Mouse (Mus musculus) CH12F3 (cell line): ENCODE data around the gene Sla2.
"Not testable (repeated sequence)": the region's sequence is repeated elsewhere in the genome, so short reads cannot be mapped to it uniquely, and the experiment has no call there.

Source experiments
- in situ Hi-C: fragments of 300-500 bp; cut with MboI; formaldehyde crosslinking; loops from 2 replicates; pipeline ENCODE4 v1.14.3; 2020; ENCODE audit warnings: low sequenced_read_pairs

Gene Sla2

DNA sequence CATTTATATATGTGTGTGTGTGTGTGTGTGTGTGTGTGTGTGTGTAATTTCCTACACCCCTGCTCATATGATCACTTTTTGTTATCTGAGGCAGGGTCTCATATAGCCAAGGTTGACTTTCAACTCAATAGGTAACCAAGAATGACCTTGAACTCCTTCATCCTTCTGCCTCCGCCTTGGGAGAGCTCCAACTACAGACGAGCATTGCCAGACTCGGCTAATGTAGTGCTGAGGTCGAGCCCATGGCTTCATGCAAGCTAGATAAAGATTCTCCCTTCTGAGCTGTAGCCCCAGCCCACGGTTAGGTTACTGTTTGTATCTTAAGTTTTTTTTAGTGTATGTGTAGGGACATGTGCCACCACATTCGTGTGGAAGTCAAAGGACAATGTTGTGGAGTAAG, 14.9 kb upstream of the Sla2 start:
- in situ Hi-C loops: no loop called here

DNA sequence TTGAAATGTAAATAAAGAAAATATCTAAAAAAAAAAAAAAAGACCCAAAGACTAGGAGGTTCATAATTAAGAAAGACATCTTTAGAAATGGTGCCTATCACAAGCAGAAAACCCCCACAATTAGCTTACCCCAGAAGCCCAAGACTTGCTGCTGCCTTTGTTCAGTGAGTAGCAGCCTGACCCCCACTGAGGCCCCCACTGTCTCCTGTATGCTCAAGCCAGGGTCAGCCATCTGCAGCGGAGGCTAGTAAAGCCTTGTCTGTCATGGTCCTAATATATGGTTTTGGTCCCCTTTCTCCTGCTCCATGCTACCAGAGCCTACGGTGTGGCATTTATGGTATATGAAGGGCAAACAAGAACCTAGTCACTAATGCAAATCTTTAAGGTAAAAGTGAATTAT, 14.4 kb upstream of the Sla2 start:
- in situ Hi-C loops: no loop called here

DNA sequence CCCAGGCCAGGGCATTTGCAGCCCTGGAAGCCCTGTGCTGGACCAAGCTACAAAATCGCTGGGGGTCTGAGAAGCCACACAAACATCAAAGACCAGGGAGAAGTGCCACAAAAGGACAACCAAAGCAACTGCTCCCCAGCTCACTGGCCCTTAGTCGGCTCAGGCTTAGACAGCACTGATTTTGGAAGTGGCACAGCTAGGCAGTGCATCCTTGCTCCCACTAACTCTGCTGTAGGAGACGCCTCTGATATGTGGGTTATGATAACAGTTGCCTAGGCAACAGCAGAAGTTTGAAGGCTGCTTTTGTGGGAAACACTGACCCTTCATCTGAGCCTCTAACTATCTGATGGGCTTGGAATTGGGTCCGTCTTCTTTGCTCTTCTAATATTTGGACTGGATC, 12.2 kb upstream of the Sla2 start:
- in situ Hi-C loops: no loop called here

DNA sequence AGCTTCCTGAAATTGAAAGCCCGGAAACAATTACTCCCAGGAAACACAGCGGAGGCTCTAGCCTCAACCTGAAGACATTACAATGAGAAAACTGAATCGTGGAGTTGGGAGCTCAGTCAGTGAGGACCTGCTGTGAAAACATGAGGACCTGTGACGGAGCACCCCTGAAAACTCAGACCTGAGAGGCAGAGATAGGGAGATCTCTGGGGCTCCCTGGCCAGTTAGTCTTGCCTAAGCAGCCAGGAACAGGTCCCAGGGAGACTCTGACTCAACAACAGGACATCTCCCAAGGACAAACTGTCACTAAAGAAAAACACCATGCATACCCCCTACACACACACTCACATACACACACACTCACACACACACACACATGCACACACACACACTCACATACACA, 11.4 kb upstream of the Sla2 start:
- in situ Hi-C loops: no loop called here

DNA sequence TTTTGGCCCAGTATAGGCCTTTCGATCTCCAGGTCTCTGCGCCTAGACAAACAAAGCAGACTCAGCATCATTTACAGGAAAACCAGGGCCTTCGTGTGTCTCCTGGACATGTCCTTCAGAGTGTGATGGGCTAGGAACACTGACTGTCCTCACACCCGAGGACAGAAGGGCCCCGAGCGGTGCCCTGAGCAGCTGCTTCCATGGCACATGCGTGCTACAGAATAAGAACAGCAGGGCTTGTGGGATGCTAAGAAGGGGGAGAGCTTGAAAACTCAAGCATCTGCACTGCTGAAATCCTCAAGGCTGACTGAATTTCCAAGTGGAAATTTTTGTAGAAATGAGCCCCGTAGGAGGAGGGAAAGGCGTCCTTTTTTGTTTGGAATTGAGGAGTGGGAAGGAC, 10.0 kb upstream of the Sla2 start:
- in situ Hi-C loops: no loop called here

DNA sequence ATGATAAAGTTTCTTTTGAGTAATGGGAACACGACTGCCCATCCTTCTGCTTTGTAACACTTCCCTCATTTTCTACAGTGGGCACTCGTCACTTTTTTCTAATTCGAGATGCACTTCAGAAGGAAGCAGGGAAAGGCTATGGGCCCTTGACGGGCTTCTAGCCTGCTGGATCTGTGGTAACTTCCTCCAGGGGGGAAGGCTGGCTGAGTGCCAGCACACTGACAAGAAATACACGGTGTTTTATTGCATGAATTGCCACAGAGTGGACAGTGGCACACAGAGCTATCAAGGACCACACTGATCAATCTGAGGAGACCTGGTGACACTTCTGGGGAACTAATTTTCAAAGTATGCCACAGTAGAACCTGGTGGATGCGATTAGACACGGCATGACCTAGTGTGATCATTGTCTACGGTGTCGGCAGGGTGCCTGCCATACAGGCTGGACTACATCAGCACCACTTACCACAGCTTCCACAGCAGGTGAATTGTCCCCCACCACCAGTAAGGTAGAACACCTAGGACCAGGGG, 9.5 kb upstream of the Sla2 start:
- in situ Hi-C loops: no loop called here

DNA sequence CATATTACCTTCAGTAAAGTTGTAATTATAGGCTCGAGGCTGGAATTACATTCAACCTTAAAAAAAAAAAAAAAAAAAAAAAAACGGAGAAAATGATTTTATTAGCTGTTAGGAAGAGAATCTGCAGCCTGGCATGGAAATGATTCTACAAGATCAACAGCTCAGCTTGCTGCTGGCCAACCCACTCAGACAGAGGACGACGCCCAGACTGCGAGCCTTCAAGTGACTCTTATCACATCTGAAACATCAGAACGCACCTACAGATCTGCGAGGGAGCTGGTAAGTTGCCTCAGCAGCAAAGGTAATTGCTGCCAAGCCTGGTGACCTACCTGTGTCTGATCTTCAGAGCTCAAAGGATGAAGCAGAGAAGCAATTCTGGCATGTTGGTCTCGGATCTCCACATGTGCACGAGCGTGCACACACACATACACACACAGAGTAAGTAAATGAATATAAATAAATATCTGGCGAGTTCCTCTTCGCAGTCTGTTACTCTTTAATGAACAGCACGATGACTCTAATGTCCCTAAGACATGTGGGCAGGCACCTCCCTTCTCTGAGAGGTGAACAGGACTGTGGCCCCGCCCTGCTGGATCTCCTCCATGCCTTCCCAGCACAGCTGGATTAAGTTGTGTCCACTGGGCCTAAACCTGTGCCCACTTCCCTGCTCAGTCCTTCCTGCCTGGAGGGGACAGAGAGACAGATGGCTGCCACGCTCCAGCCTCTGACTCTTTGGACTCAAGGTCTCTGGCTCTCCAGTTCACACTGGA, 7.7 kb upstream of the Sla2 start:
- in situ Hi-C loops: no loop called here

DNA sequence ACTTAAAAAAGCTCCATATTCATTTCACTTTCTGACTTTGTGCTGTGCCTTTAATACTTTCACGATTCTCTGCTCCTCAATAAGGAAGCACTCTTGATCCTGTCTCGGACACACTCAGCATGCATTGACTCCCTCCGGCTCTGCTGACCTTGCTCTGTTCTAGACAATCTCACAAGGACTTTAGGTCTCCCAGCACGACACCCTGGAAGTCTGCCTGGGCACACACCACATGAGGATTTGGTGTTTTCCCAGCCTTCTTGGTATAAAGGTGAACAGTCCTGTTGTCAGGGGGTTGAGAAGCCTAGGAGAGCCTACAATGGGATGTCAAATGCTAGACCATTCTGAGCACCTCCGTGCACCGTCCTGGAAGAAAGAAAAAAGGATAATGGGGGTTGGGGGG, 5.8 kb upstream of the Sla2 start:
- in situ Hi-C loops: no loop called here

DNA sequence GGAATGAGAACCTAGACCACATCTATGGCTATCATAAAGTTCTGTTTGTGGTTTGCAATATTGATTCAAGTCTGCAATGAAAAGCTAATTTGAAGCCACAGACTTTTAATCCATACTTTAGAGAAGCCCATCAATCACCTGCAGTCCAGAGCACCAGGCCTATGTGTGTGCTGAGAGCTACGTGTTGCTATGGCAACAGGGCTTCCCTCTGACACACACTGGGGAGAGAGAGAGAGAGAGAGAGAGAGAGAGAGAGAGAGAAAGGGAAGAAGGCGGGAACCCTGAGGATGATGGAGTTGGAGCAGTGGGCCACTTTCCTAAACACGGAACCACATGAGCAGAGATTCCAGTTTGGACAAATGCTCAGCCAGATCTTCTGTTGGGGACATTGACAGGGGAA, 5.2 kb upstream of the Sla2 start:
- in situ Hi-C loops: no loop called here

DNA sequence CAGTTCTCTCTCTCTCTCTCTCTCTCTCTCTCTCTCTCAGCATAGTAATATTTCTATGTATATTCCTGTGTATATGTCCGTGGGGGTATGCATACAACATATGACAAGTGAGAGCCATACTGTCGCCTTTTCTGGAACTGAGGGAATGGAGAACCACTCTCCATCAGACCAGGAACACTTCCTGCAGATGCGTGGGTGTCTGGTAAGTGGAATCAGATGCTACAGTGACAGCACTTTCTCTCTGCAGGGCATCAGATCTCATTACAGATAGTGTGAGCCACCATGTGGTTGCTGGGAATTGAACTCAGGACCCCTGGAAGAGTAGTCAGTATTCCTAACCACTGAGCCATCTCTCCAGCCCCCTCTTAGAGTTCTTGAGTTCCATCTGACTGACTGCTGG, 1.5 kb upstream of the Sla2 start:
- in situ Hi-C loops: no loop called here

DNA sequence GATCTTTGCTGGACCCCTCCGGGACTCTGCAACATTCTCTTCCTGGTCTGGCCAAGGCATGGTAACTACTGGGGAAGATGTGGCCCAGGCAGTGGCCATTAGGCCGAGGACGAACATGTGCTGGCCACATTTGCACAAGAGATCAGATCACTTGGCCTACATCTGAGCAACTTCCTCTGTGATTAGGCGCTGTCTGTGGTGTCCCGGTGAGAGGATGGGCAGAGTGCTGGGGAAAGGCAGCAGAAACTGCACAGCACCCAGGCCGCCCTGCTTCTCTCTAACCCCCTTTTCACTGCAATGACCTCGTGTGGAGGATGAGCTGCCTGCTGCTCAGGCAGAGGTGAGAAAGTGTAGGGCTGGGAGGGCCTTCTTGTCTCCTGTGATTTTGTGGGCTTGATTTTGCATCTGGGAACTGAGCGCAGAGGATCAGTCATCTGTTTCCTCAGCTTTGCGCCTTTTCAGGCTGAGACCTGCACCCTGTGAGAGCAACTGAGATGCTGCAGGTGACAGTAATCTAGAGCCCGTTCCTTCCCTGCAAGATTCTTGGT, 834 bp downstream of the Sla2 start:
- in situ Hi-C loops: no loop called here

DNA sequence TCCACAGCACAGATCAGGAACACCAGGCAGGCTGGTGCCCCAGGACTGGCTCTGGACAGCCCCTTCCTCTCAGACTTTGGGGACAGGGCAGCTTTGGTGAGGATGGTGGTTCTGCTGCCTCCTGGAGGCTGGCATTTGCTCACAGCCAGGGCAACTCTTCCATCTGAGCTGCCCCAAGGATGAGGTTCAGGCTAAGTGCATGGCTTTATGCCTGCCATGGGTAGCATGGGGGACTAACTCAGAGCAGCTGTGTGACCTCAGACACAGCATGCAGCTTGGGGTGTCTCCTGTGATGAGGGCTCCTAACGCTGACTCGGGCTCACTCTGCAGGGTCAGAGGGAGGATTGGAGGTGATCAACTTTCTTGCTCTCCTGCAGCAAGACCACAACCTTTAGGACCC, 1.3 kb downstream of the Sla2 start:
- in situ Hi-C loops: not testable (repeated sequence)

DNA sequence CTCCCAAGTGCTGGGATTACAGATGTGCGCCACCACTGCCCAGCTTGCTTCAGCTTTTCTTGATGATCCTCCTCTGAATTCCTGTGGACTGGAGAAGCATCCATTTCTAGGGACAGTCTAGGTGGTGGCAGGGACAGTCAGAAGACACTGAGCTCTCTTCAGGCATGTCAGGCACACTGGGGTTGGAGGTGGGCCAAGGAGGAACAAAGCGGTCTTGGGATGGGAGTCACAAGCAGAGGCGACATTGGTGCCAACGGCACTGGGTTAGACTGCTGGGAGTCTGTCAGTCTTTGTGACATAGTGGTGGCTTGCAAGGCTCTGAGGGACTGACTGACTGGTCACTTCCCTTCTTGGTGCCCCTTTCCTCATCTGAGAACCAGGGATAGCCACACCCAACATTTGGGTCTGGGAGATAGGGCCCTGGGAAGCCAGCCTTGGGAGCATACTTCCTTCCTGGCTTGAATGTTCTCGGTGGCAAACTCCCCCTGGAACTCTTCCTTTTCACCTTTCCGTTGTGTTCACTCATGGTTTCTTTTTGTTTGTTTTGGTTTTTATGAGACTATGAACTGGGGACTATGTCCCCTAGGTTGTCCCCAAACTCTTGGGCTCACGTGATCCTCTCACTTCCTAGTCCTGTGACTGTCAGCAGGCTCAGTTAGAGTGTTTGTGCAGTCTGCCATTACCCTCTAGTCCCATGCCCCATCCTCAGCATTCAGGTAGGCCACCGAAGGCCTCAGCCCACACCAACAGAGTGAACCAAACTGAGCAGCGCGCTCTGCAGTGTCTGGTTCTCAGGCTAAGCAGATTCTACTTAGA, 2.4 kb downstream of the Sla2 start:
- in situ Hi-C loops: no loop called here

DNA sequence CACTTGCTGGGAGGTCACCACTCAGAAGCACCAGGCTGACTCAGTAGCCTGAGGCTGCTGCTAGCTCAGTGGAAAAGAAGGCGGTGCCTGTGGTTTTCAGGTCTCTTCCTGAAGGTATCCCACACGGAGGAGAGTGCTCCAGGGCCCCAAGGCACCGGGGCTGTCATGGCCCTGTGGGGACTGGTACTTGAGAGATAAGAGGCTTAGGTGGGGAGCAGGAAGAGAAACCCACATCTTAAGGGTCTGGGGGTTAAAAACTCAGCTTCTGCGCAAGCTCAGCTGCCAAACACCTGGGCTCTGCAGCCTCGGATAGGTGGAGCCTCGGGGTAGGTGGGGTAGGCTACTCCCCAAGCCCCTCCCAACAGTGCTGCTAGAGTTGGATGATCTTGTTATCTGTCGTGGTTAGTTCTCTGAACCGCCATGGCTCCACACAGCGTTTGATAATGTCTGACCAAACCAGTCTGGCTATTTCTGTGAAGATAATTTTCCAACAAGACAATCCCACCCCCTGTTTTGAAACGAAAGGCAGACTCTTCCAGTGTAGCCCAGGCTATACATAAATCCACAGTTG, 4.5 kb downstream of the Sla2 start:
- in situ Hi-C loops: no loop called here

DNA sequence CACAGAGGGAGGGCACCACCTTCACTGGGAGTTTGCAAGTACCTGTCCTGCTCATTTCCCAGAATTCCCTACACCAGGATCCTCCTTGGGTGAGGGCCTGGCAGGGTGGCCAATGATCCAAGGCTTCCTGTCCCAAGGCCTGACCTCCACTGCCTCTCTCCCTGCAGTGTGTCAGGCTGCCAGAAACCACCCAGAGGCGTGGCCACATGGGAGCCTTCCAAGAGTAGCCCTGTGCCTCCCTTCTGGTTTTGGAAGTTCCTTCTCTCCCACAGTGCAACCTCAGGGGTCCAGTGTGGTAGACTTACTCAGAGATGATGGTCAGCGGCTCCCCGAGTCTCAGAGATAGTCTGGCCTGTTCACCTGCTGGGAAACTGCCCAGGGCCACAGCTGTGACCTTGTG, 7.5 kb downstream of the Sla2 start:
- in situ Hi-C loops: loop anchor here (5.0 to 10.0 kb wide), 2 partner anchors 118 to 205 kb away; partner anchors contain the start of gene Tldc2

DNA sequence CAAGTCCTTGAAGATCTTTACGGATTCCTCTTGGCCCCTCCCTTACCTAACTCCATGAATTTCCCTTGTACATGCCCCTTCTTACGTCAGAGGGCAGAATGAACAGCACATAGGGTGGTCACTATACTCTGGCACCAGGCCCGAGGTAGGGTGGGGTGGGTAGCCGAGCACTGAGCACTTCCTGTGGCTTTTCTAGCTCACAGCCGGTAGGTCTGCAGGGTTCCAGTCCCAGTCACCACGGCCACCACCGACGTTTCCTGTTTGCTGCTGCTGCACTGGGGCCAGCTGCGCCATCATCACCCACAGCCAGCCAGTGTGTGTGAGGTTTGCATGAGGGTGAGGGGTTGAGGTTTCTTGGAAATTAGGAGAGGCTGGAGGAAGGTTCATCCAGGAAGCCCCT, 9.3 kb downstream of the Sla2 start:
- in situ Hi-C loops: loop anchor here (5.0 to 10.0 kb wide), 2 partner anchors 120 to 207 kb away; partner anchors contain the start of gene Tldc2

DNA sequence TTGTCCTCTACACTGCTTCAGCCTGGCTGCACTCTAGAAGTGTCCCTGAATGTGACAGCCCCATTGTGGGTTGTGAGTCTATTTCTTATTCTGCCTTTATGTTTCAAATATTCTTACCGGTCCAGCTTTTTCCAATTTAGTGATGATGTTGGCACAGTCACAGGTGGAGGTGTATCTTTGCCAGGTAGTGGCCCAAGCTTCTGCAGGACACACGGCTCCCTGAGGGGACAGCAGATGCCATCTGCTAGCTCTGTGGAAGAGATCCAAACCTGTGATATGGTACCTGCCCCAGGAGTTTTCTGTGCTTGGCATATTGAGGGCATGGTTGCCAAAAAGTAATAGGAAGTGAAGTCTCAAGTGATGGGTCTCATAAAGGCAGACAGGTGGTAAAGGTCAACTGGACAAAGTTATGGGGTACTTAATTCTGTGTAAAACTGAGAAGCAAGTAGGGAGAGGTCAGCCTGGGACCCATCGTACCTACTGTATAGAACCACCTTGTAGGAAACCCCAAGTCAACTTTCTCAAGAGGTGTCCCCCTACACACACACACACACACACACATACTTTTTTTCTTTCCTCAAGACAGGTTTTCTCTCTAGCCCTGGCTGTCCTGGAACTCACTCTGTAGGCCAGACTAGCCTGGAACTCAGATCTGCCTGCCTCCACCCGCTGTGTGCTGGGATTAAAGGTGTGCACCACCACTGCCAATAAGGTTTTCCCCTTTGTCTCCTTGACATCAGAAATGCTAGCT, 12.1 kb downstream of the Sla2 start:
- in situ Hi-C loops: loop anchor here (5.0 to 10.0 kb wide), 2 partner anchors 122 to 210 kb away; partner anchors contain the start of gene Tldc2

DNA sequence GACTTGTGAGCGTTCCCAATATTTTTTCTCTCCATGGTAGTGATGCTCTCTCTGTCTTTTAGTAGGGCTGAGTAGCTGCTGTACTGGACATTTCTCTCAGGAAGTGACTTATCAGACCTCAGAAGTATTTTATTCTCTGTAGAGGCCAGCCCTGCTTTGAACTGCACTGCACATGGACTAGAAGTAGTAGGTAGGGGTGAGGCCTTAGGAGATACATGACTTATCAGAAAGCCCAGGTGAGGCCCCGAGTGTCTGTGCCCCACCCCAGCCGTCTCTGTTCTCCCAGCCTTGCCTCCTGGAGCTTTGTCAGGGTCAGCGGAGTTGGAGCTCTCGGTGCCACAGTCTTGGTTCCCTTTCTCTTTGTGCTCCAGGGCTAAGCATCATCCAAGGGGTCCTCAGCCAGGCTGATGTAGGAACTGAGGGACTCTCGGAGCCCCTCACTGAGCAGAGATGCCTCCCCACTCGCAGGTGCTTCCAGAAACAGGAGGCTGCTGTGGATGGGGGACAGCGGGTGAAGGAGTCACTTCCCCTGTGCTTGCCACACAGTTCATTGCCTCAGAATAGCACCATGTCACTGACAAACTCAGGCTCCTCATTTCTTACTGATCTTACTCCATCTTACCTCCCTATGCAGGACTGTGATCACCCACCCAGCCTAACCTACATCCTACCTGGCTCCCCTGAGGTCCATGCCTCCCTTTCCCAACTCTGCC, 12.8 kb downstream of the Sla2 start:
- in situ Hi-C loops: loop anchor here (10.0 kb wide), 1 partner anchor 211 kb away; the partner anchor contains the start of gene Tldc2

DNA sequence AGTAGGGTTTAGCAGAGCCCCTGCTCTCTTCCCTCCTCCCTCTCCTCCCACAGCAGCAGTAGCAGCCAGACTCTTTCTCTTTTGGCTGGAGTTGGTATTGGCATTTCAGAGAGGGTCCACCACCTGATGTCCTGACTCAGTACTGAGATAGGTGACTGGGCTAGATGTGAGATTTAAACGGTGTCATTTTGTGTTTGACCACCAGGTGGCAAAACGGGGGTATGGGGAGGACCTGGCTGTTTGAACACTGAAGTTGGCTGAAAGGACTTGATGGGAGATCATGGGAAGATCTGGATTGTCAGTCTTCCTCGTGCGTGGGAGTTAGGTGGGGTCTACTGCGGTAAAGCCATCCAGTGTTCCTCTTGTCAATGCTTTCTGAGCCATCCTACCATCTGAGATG, 13.4 kb downstream of the Sla2 start:
- in situ Hi-C loops: loop anchor here (10.0 kb wide), 1 partner anchor 211 kb away; the partner anchor contains the start of gene Tldc2

DNA sequence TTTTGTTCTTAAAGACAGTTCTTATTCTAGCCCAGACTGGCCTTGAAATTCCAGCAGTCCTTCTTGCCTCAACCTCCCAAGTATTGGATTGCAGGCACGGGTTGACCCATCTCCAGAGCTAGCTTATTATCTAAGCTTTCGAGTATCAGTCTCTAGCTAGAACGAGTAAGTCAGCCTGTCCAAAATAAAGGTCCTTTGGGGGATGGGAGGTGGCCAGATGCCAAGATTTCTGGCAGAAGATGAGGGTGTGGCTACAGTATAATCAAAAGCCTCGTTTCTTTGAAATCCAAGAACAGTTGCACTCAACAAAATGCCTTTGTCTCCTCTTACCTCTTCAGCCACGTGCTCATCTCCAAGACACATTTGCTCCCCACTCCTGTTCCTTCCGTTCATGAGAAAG, 16.5 kb downstream of the Sla2 start:
- in situ Hi-C loops: loop anchor here (10.0 kb wide), 1 partner anchor 214 kb away; the partner anchor contains the start of gene Tldc2
